Mouse (Mus musculus) frontal cortex, postnatal 36 days (tissue): ENCODE results near the gene Kcnv2.

Experiments
- DNase-seq, 2 experiments: peaks; one replicate each; pipeline ENCODE4 v3.0.0; 2022; ENCODE audit warnings: low spot score in 2 of 2

Gene Kcnv2

DNA sequence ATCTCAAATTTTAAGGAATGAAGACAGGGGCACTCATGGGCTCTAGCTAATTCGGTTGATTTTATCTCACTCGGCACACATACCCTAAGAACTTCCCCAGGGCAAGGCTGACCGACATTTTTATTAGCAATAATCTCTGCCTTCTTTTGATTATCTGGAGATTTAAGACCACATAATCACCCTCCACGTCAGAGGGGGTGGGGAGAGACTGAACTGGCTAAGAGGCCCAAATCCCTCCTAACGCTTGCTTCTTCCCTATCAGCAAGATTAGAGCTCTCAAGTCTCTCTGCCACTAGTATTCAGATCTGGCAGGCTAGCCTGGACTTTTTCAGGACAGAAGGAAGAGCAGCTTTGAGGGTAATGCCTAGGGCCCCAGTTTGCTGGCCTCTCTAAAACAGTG, at the start of gene Kcnv2:
Gene Kcnv2 (plus strand): TSS at position 308 of the 400 bp plus-strand sequence.
- no peak for DNase-seq

DNA sequence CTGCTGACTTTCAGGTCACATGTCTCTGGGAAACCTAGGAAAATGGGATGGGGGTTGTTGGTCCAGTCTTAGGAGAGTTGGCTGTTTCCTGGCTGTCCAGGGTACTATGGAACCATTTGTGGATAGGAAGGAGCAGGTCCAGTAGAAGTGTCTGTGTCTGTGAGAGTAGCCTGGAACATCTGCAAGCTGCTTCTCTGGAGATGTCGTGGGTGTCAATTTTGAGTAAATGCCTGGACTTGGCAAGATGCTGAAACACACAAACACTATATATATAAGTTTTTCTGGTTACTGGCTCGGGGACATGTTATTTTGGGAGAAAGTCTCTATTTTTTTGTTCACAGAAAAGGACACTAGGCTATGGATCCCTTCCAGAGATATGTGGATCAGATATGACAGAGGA, 49.0 kb upstream of the Kcnv2 start:
- peak in 1 of 2 experiments; percentile 42 for DNase-seq

DNA sequence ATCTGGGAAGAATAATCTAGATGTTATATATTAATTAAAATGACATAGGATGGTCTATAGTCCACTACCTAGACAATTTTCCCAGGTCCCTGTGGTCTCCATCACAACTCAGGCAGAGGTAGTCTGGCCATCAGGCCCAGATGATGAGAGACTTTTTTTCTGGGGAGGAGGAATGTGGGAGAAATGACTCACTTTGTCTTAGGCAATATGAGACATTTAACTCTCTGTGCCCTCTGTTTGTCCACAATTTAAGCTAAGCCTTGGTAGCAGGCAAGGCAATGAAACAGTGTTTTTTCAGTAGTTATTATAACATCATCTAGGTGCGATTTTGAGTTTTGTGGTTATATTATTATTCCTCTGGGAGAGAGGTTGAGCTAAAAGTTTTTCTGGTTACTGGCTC, 48.0 kb upstream of the Kcnv2 start:
- DNase-seq: no peak

DNA sequence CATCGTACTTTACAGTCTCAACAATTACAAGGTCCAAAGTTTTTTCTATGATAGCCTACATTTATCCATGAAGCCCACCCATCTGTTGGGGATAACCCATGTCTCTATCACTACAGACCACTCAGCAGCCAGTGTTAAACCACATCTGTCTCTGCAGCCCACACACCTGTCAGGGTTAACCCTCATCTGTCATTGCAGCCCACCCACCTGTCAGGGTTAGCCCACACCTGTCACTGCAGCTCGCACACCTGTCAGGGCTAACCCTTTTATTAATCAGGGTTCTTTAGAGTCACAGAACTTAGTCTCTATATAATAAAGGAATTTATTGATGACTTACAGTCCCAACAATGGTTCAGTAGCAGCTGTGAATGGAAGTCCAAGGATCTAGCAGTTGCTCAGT, 43.2 kb upstream of the Kcnv2 start:
- no peak for DNase-seq

DNA sequence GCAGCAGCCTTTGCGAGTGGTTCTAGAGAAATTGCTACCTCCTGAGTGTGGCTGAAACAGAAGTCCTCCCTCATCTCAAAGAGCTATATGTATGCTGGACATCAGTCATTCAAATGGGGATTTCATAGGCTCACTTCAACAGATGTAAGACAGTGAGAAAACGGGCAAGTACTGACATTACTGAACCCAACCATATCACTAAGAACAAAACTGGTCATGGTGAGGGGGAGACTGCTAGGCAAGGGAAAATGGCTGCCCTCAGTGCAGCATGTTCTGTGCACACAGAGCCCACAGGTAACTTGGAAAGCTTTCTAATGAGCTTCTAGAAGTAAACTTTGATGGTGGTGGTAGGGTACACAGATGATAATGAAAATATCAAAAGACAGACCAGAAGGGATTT, 12.3 kb upstream of the Kcnv2 start:
- DNase-seq: no peak

DNA sequence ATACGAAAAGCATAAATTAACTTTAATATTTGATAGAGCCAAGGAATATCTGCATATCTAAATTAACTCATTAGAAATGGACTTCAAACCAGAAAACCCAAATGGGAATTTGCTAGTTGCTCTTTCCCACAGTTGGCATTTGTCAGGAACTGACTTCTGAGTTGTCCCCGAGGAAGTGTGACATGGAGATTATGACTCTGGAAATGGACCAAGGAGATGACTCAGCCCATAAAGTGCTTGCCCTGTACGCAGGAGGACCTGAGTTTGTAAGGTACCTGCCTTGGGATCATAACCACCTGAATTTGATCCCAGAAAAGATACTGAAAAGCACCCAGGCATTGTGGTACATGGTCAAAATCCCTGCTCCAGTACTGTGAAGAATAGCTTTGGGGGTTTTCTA, 11.1 kb upstream of the Kcnv2 start:
- no peak for DNase-seq

DNA sequence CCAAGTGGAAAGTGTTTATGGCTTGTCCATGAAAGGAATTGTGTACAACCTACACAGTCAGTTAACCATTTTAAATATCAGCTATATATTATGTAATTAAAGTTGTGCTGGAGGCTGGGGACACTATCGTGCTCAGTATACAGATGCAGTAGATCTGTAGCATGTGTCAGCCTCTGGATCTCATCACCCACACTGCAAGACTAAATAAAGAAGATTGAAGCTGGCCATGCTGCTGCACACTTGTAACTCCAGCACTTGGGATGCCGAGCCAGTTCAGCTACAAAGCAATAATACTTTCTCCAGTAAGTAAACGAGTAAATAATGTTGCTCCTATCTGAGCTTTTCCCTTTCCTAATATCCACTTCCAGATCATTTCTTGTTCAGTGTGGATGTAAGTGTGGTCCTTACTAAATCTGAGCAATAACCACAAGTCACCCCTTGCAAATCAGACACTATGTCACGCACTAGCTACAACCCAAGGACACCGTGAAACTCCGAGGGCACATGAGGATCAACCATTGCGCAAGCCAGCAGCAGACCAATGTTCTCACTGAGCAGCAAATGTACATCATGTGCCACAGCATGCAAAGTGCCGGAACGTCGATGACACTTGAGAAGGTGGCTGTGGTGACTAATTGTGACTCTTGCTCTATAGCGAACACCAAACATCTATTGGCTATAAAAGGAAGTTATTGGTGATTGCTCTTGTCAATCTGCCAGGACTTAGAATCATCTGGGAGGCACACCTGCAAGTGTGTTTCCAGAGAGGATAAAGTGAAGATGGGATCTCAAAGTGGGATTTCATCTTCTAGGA, 9.9 kb upstream of the Kcnv2 start:
- DNase-seq: no peak

DNA sequence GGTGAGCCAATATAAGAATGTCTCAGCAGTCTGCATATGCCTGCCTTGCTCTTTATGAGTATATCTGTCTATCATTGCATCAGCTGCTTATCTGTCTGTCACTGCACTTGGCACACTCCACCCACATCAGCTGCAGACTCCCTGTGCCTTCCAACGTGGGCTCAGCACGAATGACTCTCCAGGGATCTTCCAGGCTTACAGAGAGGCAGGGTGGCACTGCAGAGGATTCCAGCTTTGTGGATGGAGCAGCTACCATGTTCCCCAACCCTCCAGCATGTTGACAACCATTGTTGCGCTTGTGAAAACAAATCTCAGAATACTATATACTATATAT, 9.3 kb upstream of the Kcnv2 start:
- peak in 1 of 2 experiments; percentile 2 for DNase-seq

DNA sequence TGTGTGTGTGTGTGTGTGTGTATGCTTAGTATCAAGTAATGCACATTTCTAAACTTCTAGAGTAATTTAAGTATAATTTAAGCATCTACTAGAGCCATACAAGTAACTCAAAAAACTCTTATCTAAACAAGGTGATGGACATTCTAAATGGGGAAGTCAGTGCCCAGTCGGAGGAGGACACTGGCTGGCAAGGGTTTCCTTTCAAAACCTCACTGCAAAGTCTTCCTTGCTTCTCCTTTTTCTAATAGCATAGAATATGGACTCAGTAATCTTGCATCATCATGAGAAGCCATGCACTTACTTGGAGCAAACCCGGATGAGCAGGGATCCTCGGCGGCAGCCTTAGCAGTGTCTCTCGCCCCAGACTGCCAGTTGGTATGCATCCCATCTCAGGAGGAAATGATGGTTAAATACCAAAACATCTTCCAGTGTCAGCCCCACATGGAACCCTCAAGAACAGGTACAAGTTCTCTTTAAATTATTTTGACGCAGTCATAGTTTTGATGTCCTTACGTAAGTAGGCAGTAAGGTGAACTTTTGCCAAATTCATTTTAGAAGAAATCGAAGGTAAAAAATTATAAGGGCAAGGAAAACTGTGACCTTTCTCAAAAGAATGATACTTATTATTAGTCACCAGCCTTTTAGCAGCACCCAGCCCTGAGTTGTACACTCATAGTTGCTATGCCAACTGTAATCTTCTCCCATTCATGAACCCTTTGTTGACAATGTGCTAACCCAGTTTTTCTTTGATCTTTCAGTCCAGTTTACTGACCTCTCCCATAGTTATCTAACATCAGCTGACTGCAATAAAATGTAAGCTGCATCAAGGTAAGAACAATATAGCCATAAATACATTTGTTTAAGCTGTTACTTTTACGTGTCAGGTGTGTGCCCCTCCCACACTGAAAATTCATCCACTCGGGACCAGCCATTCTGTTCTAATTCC, 5.8 kb upstream of the Kcnv2 start:
- DNase-seq: no peak

DNA sequence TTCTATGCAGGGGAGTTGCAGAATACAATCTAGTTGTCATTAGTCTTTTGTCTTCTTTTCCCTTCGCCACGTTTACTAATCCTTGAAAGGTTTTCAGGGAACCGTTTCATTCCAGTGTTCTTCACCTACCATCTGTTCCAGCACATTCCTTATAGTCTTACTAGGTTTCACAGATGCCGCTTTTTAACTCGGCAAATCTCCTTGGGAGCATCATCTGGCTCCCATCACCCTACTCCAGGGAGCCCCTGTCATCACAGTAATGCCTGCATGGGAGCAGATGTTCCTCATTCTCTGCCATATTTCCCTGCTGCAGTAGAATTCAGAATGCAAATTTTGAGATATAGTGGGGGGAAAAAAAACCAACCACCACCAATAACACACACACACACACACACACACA, 5.1 kb upstream of the Kcnv2 start:
- peak; percentile 6 to 45 for DNase-seq

DNA sequence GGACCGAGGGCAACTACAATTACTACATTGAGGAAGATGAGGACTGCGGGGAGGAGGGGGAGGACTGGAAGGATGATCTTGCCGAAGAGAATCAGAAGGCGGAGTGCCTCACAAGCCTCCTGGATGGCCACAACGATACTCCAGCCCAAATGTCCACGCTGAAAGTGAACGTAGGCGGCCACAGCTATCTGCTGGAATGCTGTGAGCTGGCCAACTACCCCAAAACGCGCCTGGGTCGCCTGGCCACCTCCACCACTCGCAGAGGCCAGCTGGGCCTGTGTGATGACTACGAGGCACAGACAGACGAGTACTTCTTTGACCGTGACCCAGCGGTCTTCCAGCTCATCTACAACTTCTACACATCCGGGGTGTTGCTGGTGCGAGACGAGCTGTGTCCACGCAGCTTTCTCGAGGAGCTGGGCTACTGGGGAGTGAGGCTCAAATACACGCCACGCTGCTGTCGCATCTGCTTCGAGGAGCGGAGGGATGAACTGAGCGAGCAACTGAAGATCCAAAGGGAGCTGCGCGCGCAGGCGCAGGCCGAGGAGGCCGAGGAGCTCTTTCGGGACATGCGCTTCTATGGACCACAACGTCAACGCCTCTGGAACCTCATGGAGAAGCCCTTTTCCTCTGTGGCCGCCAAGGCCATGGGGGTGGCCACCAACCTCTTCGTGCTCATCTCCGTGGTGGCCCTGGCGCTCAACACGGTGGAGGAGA, 681 bp downstream of the Kcnv2 start:
- no peak for DNase-seq

DNA sequence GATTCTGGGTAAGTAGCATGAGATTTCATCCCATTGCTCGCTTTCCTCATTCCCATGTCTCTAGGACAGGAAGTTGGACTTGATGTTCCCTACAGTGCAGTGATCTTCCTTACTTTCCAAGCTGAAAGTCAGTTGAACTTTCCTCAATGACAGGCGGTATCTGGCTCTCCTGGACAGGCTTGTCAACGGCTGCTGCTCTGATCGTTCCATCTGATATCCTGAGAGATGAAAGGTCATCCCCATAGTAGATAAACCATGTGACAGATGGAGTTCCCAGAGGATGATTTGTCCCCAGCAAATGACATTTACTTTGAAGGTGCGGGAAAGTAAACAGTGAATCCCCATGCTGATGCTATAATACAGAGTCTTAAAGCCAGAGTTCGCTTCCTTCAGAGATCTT, 3.2 kb downstream of the Kcnv2 start:
- no peak for DNase-seq

DNA sequence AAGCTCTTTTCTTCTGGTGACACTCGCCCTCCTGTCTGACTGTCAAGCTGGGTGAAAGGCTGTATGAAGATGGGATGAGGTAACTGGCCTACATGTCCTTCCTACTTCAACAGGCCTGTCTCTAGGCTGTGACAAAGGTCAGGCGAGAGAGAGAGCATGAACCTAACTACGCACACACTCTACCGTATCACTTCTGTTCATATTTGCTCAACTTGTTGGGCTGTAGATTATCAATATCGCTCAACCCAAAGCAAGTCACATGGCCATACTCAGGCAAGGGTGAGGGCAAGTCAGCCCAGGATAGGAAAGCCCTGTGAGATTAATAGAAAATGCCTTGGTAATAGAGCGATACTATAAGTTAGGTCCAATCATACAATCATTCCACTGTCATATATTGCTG, 5.2 kb downstream of the Kcnv2 start:
- no peak for DNase-seq

DNA sequence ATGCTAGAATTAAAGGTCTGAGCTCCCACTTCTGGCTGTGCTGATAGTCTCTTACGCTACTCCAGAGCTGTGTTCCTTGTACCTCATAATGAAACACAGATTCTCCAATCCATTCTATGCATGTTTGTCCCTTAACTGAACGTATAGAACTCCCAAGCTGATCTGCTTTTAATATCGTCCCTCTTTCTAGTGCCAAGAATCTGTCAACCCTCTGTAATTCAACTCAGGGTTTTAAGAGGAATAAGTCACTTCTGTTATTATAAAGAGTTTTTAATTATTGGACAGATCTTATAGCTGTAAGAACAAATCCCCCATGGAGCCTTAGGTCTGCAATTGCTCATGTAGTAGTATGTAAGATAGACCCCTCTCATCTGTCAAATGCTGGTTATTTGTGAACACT, 5.8 kb downstream of the Kcnv2 start:
- no peak for DNase-seq

DNA sequence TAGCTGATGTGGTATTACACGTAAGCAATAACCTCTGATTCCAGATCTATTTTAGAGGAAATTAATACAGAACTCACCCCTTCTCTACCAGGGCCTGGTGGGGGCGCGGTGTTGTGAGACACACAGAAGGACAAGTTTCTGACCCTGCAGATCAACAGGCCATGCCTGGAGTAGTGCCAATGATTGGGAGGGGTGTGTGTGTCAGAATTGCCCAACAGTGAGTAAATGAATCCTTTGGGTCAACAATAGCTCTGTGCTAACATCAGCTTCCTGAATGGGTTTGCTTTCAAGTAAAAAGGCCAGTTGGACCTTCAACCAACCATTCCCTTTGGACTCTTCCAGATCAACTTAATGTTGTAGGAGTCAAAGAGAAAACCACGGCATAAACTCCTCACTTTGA, 6.3 kb downstream of the Kcnv2 start:
- DNase-seq: no peak

DNA sequence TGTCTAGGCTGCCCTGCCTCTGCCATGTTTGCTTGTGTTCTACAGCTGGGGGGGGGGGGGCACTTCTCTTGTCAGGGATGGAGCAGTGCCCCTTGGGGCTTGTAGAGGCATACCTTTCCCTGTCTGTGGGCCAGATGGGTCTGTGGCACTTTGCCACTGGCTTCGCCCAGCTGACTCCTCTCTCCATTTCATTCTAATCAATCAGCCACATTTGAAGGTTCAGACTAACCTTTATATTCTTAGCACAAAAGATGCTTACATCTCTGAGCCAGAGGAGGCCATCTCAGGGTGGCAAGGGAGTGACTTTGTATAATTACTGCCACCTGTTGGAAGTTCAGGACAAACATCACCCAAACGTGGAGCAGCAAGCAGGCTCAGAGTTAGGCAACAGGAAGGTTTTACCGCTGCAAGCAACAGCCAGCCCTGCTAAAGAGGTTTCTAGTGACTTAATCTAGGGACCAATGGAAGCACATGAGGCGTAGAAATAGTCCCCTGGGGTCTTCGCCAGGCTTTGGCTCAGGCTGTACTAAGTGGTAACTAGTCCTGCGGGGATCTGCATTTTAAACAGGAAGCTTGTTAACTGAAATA, 9.9 kb downstream of the Kcnv2 start:
- DNase-seq: no peak

DNA sequence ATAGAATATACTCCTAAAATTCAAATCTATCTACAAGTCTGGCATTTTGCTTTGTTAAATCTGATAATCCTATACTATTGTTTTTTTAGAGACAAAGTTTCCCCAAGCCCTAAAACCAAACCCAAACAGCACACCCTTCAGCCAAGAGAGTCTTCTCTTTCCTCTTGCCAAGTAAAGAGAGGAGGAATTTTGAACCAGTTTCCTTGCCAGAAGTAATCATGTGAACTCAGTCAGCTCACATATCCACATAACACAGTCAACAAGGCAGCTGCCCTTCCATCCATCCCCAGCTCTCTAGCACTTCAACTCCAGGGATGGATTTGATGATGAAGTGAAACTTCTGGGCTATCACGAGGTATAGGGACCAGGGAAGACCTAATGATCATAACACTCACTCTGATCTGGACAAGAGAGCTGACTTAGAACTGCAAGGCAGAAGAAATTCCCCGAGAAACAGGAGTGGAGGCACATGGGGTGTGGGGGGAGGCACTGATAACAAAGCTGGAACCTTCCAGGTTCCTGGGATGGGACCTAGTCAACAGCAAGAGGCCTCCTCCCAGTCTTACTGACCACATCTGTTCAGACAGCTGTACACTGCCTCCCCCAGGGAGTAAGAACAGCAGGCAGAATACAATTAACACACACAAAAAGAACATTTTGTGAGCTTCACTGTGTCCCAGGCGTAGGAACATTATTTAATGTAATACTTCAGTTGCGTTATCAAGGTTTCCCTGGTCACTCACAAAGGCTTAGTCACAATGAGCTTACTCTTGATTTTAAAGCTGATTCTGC, 13.9 kb downstream of the Kcnv2 start:
- DNase-seq: no peak

DNA sequence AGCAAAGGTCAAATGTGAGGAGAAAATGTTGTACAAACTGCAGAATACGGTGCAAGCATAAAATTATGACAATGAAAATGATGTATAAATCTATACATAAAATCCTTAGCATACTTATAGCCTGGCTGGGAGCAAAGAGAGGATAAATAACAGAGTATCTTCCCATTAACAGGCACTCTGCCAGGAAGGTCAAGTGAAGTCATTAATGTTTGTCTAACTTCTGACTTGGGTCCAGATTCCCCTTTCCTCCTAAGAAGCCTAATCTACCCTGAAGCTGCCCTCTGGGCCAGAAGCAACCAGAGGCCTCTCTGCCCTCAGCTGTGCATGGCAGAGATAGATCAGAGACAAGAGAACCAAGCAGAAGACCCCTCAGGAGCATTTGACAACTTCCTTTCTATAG, 24.1 kb downstream of the Kcnv2 start:
- DNase-seq: no peak

DNA sequence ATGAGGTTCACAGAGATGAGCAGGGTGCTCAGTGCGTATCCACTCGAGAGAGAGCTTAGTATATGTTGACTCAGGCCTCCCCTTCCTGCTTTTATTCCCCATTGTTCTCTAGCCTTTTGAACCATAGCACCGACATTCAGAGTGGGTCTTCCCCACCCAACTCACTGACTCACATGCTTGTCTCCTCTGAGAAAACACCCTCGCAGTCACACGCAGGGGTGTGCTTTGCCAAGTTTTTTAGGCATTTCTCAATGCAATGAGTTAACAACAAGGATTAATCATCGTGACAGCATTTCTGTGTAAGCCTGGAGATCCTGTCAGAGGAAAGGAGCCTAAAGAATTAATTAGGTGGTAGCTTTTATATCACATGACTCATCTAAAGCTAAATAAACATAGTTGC, 29.3 kb downstream of the Kcnv2 start:
- peak; percentile 21 to 22 for DNase-seq

DNA sequence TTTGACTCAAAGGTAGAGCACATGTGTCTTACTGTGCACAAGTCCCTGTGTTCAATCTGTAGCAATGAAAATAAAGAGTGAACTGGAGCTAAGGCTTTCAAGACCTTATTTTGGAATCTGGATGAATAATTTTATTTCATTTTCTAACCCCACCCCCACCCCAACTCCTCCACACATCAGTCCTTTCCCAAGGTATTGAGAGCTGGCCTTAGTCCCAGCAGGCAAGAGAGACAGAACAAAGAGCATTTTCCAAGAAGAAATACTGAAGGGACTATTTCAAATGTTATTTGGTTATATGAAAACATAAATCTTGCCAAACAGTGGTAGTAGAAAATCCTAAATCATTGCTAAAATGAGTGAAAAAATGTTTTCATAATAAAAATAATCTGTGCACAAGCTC, 38.0 kb downstream of the Kcnv2 start:
- no peak for DNase-seq

DNA sequence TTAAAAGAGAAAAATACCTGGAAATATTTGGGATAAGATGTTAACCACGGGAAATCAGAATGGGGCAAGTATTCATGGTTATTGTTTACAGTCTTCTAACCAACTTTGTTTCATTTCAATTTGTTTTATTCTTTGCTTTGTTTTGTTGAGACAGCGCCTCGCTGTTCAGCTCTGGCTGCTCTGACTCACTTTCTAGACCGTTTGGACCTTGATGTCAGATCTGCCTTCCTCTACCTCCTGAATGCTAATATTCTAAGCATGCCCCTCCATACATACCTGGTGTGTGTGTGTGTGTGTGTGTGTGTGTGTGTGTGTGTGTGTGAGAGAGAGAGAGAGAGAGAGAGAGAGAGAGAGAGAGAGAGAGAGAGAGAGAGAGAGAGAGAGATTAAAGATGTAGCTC, 41.5 kb downstream of the Kcnv2 start:
- DNase-seq: no peak
